Mouse (Mus musculus): Measurements from ENCODE around the gene Actr5.

- TF ChIP-seq GATA1 (IDR thresholded peaks at IDR 0.05; ENCODE audit: low read length) = no peak
- no peak for TF ChIP-seq TAL1 (IDR thresholded peaks at IDR 0.05; ENCODE audit: low read length)
These were observed 55.7 kb downstream of the Actr5 start for GRCm38 (mm10) chr2:158680357-158680889.

Measured in erythroblast, embryonic 14.5 days (primary cell).